ENCODE assay signal across 8 mouse cellular contexts in genomic region chr11:98767276-98767675, GRCm38 (mm10). TPM values are rescaled to one million over a fixed set of nuclear protein-coding genes. Genes with fewer than 3 reads are reported as not detected.
DNase-seq lines count a peak whose midpoint lies in the region; ATAC-seq and TF ChIP-seq lines count a peak whose summit lies in the region.

No protein-coding gene starts in this region.

- H3K4me2 ChIP-seq in kidney, embryonic 14.5 days (replicated peaks; ENCODE audit: low read depth, low read length): no peak overlapping the region; the same call in 1 of the 2 replicates

- no peak overlapping the region for H3K4me3 ChIP-seq in heart, adult 2 months
- no peak overlapping the region for H3K4me3 ChIP-seq in kidney, embryonic 14.5 days (ENCODE audit: low read length)

- no peak for TF ChIP-seq CTCF in heart, adult 2 months (IDR thresholded peaks at IDR 0.05)

- peak; percentile 79 for DNase-seq in adrenal gland, adult 2 months
- no peak for DNase-seq in adrenal gland, postnatal 25 days
- DNase-seq in spleen, postnatal 4 days (ENCODE audit: low spot score in 2 of 2): peak; percentile 65 to 73
- DNase-seq in spleen, adult 18-20 months: no peak
- DNase-seq in heart, adult 2 months: peak; percentile 53 to 55
- peak; percentile 55 for DNase-seq in mesoderm, embryonic 11.5 days (ENCODE audit: low read depth, low spot score)
- no peak for DNase-seq in yolk sac, embryonic 10.5 days (ENCODE audit: low spot score)

- no peak; the same call in 1 of the 2 replicates for TF ChIP-seq EP300 in heart, adult 2 months (IDR thresholded peaks at IDR 0.05; ENCODE audit: insufficient read depth, low read depth, low read length)

- H3K4me1 ChIP-seq in heart, adult 2 months (ENCODE audit: control insufficient read depth, insufficient read depth, low read length): peaks cover 28% of the 10 kb centered on the region
- H3K4me1 ChIP-seq in kidney, embryonic 14.5 days (ENCODE audit: control insufficient read depth, insufficient read depth, low read length): peaks cover 45% of the 10 kb centered on the region

- peak overlapping the region; percentile 26; the same call in 1 of the 2 replicates for H3K27ac ChIP-seq in heart, adult 2 months
- H3K27ac ChIP-seq in kidney, embryonic 14.5 days (ENCODE audit: low read depth, low read length): no peak overlapping the region

- intact Hi-C loops in heart, adult 2 months (cut with DNase I): no loop called here

- no peaks in the 10 kb centered on the region for H3K79me2 ChIP-seq in heart, adult 2 months (replicated peaks; ENCODE audit: control insufficient read depth, insufficient read depth, low read length)

- ATAC-seq in kidney, embryonic 14.5 days (ENCODE audit: low FRiP score, low TSS enrichment): 0 out of 2 replicates have a peak, but pooled peaks have one; percentile 16

- H3K9me3 ChIP-seq in kidney, embryonic 14.5 days (ENCODE audit: control insufficient read depth, low read length): no peaks in the 10 kb centered on the region

- WGBS in heart, adult 2 months: 37% methylated on average over 9 of the region's 9 CpGs
- WGBS in kidney, embryonic 14.5 days: 8% methylated on average over 9 of the region's 9 CpGs

- peak; percentile 70 for TF ChIP-seq POLR2A in heart, adult 2 months (IDR thresholded peaks at IDR 0.05; ENCODE audit: insufficient read depth, low read depth, low read length)

- no peaks in the 10 kb centered on the region for H3K27me3 ChIP-seq in heart, adult 2 months (ENCODE audit: control insufficient read depth, insufficient read depth, low read length)
- no peaks in the 10 kb centered on the region for H3K27me3 ChIP-seq in kidney, embryonic 14.5 days (ENCODE audit: control insufficient read depth, insufficient read depth, low read length)

- peaks cover 41% of the 10 kb centered on the region for H3K36me3 ChIP-seq in heart, adult 2 months (ENCODE audit: control insufficient read depth, insufficient read depth, low read length)
- H3K36me3 ChIP-seq in kidney, embryonic 14.5 days (ENCODE audit: control insufficient read depth, insufficient read depth, low read length): peaks cover 35% of the 10 kb centered on the region

- H3K9ac ChIP-seq in heart, adult 2 months (ENCODE audit: low read depth, low read length): no peak overlapping the region
- no peak overlapping the region; the same call in 1 of the 2 replicates for H3K9ac ChIP-seq in kidney, embryonic 14.5 days (ENCODE audit: low read depth, low read length)

RNA-seq across cellular contexts. Expression of gene Nr1d1, which starts 7.9 kb away (rescaled TPM):
- total RNA-seq in adrenal gland, adult 2 months (2021): 100 to 1,000 TPM; 135 to 155 TPM
- 404 and 577 TPM in 2 replicates for polyA plus RNA-seq in adrenal gland, adult 2 months (2012; rRNA removed)
- 234 and 238 TPM in 2 replicates for total RNA-seq in adrenal gland, postnatal 25 days (2021)
- total RNA-seq in heart, adult 2 months (2021): 100 to 1,000 TPM in 1 of 2 experiments, 10 to 100 TPM in 1; 35.5 to 111 TPM
- 190 and 208 TPM in 2 replicates for polyA plus RNA-seq in heart, adult 2 months (2012; rRNA removed)
- 1.6 and 2.6 TPM in 2 replicates for polyA plus RNA-seq in kidney, embryonic 14.5 days (2014; fragmentation: Nextera tagmentation; extraction: Ambion mirVana)

RNA-seq across cellular contexts. Expression of gene Thra, which starts 26.8 kb away (rescaled TPM):
- 10 to 100 TPM; 84.6 to 86.1 TPM for total RNA-seq in adrenal gland, adult 2 months (2021)
- polyA plus RNA-seq in adrenal gland, adult 2 months (2012; rRNA removed): 105 and 132 TPM in 2 replicates
- 82.5 and 89.4 TPM in 2 replicates for total RNA-seq in adrenal gland, postnatal 25 days (2021)
- 100 to 1,000 TPM; 103 to 105 TPM for total RNA-seq in heart, adult 2 months (2021)
- 89.4 and 104 TPM in 2 replicates for polyA plus RNA-seq in heart, adult 2 months (2012; rRNA removed)
- 28.0 and 31.8 TPM in 2 replicates for polyA plus RNA-seq in kidney, embryonic 14.5 days (2014; fragmentation: Nextera tagmentation; extraction: Ambion mirVana)

RNA-seq across cellular contexts. Expression of gene Msl1, which starts 28.0 kb away (rescaled TPM):
- 10 to 100 TPM; 80.9 to 98.0 TPM for total RNA-seq in adrenal gland, adult 2 months (2021)
- 63.2 and 65.0 TPM in 2 replicates for polyA plus RNA-seq in adrenal gland, adult 2 months (2012; rRNA removed)
- 109 and 113 TPM in 2 replicates for total RNA-seq in adrenal gland, postnatal 25 days (2021)
- total RNA-seq in heart, adult 2 months (2021): 10 to 100 TPM; 68.9 to 75.3 TPM
- polyA plus RNA-seq in heart, adult 2 months (2012; rRNA removed): 21.9 and 44.4 TPM in 2 replicates
- 21.6 and 33.7 TPM in 2 replicates for polyA plus RNA-seq in kidney, embryonic 14.5 days (2014; fragmentation: Nextera tagmentation; extraction: Ambion mirVana)

RNA-seq across cellular contexts. Expression of gene Casc3, which starts 37.4 kb away (rescaled TPM):
- 10 to 100 TPM; 30.0 to 32.3 TPM for total RNA-seq in adrenal gland, adult 2 months (2021)
- 27.9 and 30.2 TPM in 2 replicates for polyA plus RNA-seq in adrenal gland, adult 2 months (2012; rRNA removed)
- total RNA-seq in adrenal gland, postnatal 25 days (2021): 37.2 and 41.5 TPM in 2 replicates
- total RNA-seq in heart, adult 2 months (2021): 10 to 100 TPM; 18.7 to 20.7 TPM
- polyA plus RNA-seq in heart, adult 2 months (2012; rRNA removed): 17.5 and 25.2 TPM in 2 replicates
- polyA plus RNA-seq in kidney, embryonic 14.5 days (2014; fragmentation: Nextera tagmentation; extraction: Ambion mirVana): 28.1 and 43.1 TPM in 2 replicates

RNA-seq across cellular contexts. Expression of gene Med24, which starts 38.0 kb away (rescaled TPM):
- total RNA-seq in adrenal gland, adult 2 months (2021): 10 to 100 TPM; 45.3 to 55.1 TPM
- polyA plus RNA-seq in adrenal gland, adult 2 months (2012; rRNA removed): 74.3 and 99.6 TPM in 2 replicates
- 40.9 and 61.5 TPM in 2 replicates for total RNA-seq in adrenal gland, postnatal 25 days (2021)
- total RNA-seq in heart, adult 2 months (2021): 10 to 100 TPM; 41.6 to 48.1 TPM
- polyA plus RNA-seq in heart, adult 2 months (2012; rRNA removed): 54.5 and 65.2 TPM in 2 replicates
- 39.5 and 59.1 TPM in 2 replicates for polyA plus RNA-seq in kidney, embryonic 14.5 days (2014; fragmentation: Nextera tagmentation; extraction: Ambion mirVana)

Comparison
In these comparisons a context has a peak if more than half of its experiments do, and no peak if none do; other contexts are left out.
1. DNase-seq: peak in adrenal gland, adult 2 months (single experiment), spleen, postnatal 4 days (2 of 2), heart, adult 2 months (2 of 2) and mesoderm, embryonic 11.5 days (single experiment); none in adrenal gland, postnatal 25 days (single experiment), spleen, adult 18-20 months (0 of 2) and yolk sac, embryonic 10.5 days (single experiment).